Mouse (Mus musculus) liver, embryonic 14.5 days (tissue): Measurements from ENCODE around the gene Dchs1.

Source experiments
- CTCF ChIP-seq: IDR thresholded peaks from 2 replicates; pipeline ENCODE4 v1.5.1; 2016; ENCODE audit warnings: antibody characterized with exemption, low read depth, control low read depth
- EP300 ChIP-seq: IDR thresholded peaks from 2 replicates; pipeline ENCODE4 v1.6.1; 2016; ENCODE audit warnings: antibody characterized with exemption, low read depth

DNA sequence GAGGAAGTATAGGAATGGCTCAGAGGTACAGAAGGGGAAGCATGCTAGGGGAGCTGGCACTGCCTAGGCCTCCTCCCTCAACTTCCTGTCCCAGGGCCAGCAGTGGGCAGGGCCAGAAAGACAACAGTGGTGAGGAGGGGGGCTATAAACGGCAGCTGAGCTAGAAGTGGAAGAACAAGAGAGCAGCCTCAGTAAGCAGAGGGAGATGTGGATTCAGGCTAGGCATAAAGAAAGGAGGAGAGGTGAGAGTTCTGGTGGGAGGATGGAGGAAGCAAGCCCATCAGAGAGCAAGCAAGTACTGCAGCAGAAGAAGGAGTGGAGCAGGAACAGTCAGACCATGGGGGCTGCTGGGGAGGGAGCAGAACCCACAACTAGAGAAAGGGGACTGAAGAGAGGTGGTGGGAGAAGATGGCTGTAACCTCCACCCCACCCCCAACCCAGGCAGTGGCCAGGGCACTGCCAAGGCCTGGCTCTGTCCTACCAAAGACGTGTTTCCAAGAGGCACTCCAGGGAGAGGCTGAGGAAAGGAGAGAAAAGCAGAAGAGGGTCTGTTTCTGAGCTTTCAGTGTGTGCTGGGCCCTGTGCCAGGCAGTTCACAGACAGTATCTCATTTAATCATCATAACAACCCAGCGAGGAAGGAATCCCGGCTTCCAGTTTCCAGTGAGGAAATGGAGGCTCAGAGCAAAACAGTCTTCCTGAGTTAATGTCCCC, 8.7 kb downstream of the Dchs1 start:
- no peak for TF ChIP-seq CTCF
- TF ChIP-seq EP300: no peak
